Mouse (Mus musculus) small intestine, adult 2 months (tissue): ENCODE measurements around the gene Gast.
"Not testable (repeated sequence)": the region's sequence is repeated elsewhere in the genome, so short reads cannot be mapped to it uniquely, and the experiment has no call there.

Experiments
- CTCF ChIP-seq: fragments of 200-500 bp; IDR thresholded peaks from 2 replicates; pipeline ENCODE4 v1.5.1; 2012; ENCODE audit warnings: low read depth, mild to moderate bottlenecking, control low read depth, inconsistent platforms, low read length, moderate library complexity, mixed read lengths; ENCODE audit not compliant: insufficient replicate concordance, insufficient read length; ENCODE audit errors: extremely low read depth
- POLR2A ChIP-seq: fragments of 200-500 bp; IDR thresholded peaks from 2 replicates; pipeline ENCODE4 v1.6.1; 2012; ENCODE audit warnings: low read depth, mild to moderate bottlenecking, control low read depth, inconsistent platforms, low read length, moderate library complexity

DNA sequence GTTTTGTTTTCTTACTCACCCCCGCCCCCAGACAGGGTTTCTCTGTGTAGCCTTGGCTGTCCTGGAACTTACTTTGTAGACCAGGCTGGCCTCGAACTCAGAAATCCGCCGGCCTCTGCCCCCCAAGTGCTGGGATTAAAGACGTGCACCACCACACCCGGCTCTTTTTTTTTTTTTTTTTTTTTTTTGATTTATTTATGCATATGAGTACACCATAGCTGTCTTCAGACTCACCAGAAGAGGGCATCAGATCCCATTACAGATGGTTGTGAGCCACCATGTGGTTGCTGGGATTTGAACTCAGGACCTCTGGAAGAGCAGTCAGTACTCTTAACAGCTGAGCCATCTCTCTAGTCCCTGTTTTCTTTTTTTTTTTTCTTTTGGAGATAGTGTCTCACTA, 25.5 kb upstream of the Gast start:
- TF ChIP-seq POLR2A, CTCF: not testable (repeated sequence)
